13 mouse cellular contexts compared by ENCODE assay signal in the genomic region with DNA sequence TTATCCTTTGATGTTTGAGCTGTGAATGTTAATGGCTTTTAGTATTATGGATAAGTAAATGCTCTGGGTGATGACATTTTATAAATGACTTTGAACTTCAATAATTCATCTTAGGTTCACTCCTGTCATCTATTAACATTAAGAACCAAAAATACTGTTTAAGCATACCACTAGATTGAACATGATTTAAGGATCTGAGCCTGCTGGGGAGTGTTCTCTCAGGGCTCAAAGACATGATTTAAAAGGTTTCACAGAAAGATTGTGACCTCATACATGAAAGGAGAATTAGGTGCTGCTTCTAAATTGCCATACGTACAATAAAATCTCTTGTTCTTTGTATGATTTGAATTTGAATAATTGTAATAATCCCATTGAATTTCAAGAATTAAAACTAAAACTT.
"Had no signal": no experiment of that assay in that cellular context is flagged by ENCODE, and none has a peak within 500 bp of the region (broad histone marks: within the 10 kb centered on the region; RNA-seq: fewer than 3 reads in every experiment).

No protein-coding gene starts in this region.

- H3K27ac ChIP-seq: midbrain, embryonic 13.5 days; neural tube, embryonic 12.5 days; stomach, embryonic 15.5 days; stomach, postnatal 0 days had no signal

- ATAC-seq: midbrain, embryonic 13.5 days had no signal

- H3K27me3 ChIP-seq: midbrain, embryonic 13.5 days; neural tube, embryonic 12.5 days; stomach, embryonic 15.5 days had no signal

- DNase-seq: lung, adult 18-20 months; lung, embryonic 14.5 days; lung, postnatal 10 days; lung, postnatal 4 days; right cerebral cortex, postnatal 14 days; thymus, adult 2 months; thymus, postnatal 25 days; thymus, postnatal 4 days had no signal

- H3K4me3 ChIP-seq: midbrain, embryonic 13.5 days; neural tube, embryonic 12.5 days; stomach, embryonic 15.5 days had no signal

- H3K4me2 ChIP-seq: lung, embryonic 14.5 days; midbrain, embryonic 11.5 days; midbrain, embryonic 13.5 days; neural tube, embryonic 12.5 days; stomach, embryonic 15.5 days had no signal

- H3K9ac ChIP-seq: lung, embryonic 14.5 days; midbrain, embryonic 13.5 days; neural tube, embryonic 12.5 days; stomach, embryonic 15.5 days had no signal

- H3K9me3 ChIP-seq: midbrain, embryonic 13.5 days; neural tube, embryonic 12.5 days; stomach, embryonic 15.5 days had no signal

- H3K4me1 ChIP-seq: midbrain, embryonic 13.5 days; neural tube, embryonic 12.5 days; stomach, embryonic 15.5 days had no signal

- H3K36me3 ChIP-seq: midbrain, embryonic 13.5 days; neural tube, embryonic 12.5 days; stomach, embryonic 15.5 days had no signal
